Mouse (Mus musculus) E14TG2a.4 (cell line): ENCODE data around the gene Snrk.

Experiments
- H3K27me3 ChIP-seq: 2 replicates; pipeline ENCODE4 v1.6.1; 2014; ENCODE audit warnings: low read length, control low read depth; ENCODE audit not compliant: insufficient read depth
- H3K36me3 ChIP-seq: 2 replicates; pipeline ENCODE4 v1.6.1; 2014; ENCODE audit warnings: low read length, control low read depth; ENCODE audit not compliant: insufficient read depth
- H3K4me1 ChIP-seq: replicated peaks from 2 replicates; pipeline ENCODE4 v1.6.1; 2014; ENCODE audit warnings: low read depth, low read length, control low read depth
- H3K4me3 ChIP-seq: replicated peaks from 2 replicates; pipeline ENCODE4 v1.5.1; 2014; ENCODE audit warnings: mild to moderate bottlenecking, low read length
- H3K9me3 ChIP-seq: 2 replicates; pipeline ENCODE4 v1.6.1; 2014; ENCODE audit warnings: low read length, control low read depth
- CTCF ChIP-seq: conservative IDR thresholded peaks from 2 replicates; pipeline ENCODE4 v1.5.1; 2014; ENCODE audit warnings: low read length
- NANOG ChIP-seq: IDR thresholded peaks from 2 replicates; pipeline ENCODE4 v1.6.1; 2014; ENCODE audit warnings: borderline replicate concordance, low read length, mixed read lengths
- POU5F1 ChIP-seq: IDR thresholded peaks from 2 replicates; pipeline ENCODE4 v1.6.1; 2014; ENCODE audit warnings: low read length, borderline replicate concordance

Snrk gene

DNA sequence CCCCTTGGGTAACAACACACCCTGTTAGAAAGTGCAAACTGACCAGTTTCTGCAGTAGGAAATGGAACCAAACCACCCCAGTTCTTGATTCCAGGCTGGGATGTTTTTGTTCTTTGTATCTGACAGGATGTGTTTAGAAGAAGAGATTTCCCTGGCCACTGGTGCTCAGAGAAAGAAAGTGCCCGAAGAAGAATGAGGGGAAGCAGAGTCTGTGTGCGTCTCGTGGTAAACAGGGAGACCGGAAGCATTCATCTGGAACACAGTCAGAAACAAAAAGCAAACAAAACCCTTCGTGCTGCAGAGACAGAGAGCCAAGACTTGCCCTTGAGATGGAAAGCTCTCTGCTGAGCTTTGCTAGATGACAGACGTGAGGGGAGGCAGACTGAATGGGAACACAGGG, 32.0 kb upstream of the Snrk start:
- Histone ChIP-seq H3K36me3 (no peaks in the 10 kb centered on the region), H3K9me3 (no peaks in the 10 kb centered on the region), H3K4me1 (no peaks in the 10 kb centered on the region), H3K27me3 (0 out of 2 replicates have a peak, but pooled peaks cover 3% of the 10 kb centered on the region), H3K4me3 (no peak overlapping the region)
- TF ChIP-seq CTCF (no peak), NANOG (no peak), POU5F1 (no peak)

DNA sequence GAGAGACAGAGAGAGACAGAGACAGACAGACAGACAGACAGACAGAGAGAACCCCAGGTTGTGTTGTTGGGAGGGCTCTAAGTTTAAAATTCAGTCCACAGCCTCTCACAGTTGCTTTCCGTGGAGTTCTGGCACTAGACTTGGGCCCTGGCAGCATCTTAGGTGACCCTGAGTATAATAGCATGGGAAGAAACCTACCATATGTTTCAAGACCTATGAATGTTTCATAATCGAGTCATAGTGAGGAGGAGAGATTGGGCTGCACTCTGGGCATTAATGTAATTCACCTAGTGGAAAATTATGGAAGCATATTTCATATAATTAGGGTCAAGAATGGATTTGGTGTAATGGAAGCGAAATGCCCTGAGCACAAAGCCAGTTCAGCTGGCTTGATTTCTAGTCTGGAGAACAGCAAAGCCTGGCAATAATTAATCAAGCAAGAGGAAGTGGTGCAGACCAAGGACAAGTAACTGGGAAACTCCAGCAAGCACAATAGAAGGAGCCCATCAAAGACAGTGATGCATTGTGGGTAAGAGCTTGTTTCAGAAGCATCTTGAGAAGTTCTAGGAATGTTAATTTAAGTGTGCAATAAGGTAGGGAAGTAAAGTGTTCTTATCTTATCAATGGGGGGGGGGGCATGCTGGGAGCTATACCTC, 31.4 kb upstream of the Snrk start:
- no peaks in the 10 kb centered on the region for H3K9me3 ChIP-seq
- H3K27me3 ChIP-seq: 0 out of 2 replicates have a peak, but pooled peaks cover 3% of the 10 kb centered on the region
- no peak for TF ChIP-seq CTCF
- TF ChIP-seq POU5F1: no peak
- TF ChIP-seq NANOG: no peak
- no peaks in the 10 kb centered on the region for H3K4me1 ChIP-seq
- H3K36me3 ChIP-seq: no peaks in the 10 kb centered on the region
- no peak overlapping the region for H3K4me3 ChIP-seq

DNA sequence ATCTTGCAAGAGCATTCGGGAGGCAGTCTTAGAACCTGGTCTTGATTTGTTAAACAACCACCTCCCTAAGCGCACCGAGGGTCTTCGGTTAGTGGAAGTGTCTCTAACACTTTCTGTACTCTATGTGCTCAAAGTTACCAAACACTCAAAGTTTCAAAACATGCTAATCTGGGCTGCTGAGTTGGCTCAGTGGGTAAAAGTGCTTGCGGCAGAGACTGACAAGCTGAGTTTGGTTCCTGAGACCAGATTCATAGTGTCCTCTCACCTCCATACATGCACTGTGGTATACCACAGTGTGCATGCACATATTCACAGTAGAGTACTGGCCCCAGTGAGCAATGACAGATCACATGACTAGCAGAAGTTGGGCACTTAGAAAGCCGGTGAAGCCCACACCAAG, 30.0 kb upstream of the Snrk start:
- Histone ChIP-seq H3K27me3 (0 out of 2 replicates have a peak, but pooled peaks cover 3% of the 10 kb centered on the region), H3K9me3 (no peaks in the 10 kb centered on the region), H3K4me3 (no peak overlapping the region), H3K4me1 (no peaks in the 10 kb centered on the region), H3K36me3 (no peaks in the 10 kb centered on the region)
- TF ChIP-seq CTCF (no peak), POU5F1 (no peak), NANOG (no peak)

DNA sequence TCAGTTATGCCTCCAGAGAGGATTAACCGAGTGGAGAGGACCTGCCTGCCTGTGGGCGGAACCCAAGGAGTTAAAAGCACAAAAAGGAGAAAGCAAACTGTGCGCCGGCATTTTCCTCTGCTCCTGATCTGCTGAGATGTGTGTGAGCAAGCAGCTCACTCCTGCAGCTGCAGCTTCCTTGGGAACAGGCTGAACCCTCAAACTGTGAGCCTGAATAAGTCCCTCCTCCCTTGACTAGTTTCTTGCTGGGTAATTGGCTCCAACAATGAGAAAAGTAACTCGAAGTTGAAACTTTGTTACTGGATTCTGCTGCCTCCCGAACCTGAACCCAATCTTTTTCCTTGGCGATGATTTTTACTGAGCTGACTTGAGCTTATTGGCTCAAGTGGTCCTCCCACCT, 25.9 kb upstream of the Snrk start:
- Histone ChIP-seq H3K9me3 (no peaks in the 10 kb centered on the region), H3K4me1 (no peaks in the 10 kb centered on the region), H3K36me3 (no peaks in the 10 kb centered on the region), H3K27me3 (0 out of 2 replicates have a peak, but pooled peaks cover 3% of the 10 kb centered on the region), H3K4me3 (no peak overlapping the region)
- no peak for TF ChIP-seq POU5F1
- TF ChIP-seq NANOG: no peak
- no peak for TF ChIP-seq CTCF

DNA sequence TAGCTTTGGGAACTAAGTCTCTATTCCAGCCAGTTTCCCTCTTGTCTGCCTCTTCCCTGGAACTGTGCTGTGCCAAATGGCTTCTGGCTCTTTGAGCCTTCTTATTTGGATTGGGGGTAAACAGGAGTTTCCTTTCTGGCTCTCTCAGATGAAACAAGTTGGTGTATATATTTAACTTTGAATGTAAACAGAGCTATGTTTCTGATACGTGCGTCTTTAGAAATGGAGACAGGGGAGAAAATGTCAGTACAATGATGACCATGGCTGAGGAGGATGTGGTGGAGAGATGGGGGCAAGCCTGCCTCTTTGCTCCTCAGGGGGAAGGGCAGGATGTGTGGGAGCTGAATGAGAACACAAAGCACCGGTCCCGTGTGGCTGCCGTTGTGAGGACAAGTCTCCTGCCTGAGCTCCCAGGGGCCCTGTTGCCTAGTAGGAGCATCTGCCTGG, 25.3 kb upstream of the Snrk start:
- no peaks in the 10 kb centered on the region for H3K36me3 ChIP-seq
- no peaks in the 10 kb centered on the region for H3K9me3 ChIP-seq
- no peaks in the 10 kb centered on the region for H3K4me1 ChIP-seq
- H3K4me3 ChIP-seq: no peak overlapping the region
- TF ChIP-seq NANOG (no peak), CTCF (no peak), POU5F1 (no peak)
- H3K27me3 ChIP-seq: 0 out of 2 replicates have a peak, but pooled peaks cover 3% of the 10 kb centered on the region

DNA sequence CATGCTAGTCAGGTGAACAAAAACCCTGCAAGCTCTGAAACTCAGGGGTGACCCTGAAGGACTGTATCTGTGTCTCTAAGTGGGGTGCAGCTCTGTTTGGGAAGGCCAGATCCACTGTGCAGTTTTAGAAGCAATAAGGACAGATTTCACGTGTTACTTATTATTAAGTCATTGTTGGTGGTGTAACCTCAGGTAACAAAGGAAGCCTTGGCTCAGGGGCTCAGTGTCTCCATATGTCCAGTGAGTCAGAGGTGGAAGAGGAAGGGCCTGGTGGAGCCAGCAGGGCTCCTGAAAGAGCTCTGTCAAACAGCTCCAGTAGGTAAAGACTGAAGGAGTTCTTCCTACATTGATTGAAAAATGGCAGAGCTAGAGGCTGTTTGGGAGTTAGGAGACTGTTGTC, 22.9 kb upstream of the Snrk start:
- no peaks in the 10 kb centered on the region for H3K9me3 ChIP-seq
- TF ChIP-seq NANOG (no peak), CTCF (no peak), POU5F1 (no peak)

DNA sequence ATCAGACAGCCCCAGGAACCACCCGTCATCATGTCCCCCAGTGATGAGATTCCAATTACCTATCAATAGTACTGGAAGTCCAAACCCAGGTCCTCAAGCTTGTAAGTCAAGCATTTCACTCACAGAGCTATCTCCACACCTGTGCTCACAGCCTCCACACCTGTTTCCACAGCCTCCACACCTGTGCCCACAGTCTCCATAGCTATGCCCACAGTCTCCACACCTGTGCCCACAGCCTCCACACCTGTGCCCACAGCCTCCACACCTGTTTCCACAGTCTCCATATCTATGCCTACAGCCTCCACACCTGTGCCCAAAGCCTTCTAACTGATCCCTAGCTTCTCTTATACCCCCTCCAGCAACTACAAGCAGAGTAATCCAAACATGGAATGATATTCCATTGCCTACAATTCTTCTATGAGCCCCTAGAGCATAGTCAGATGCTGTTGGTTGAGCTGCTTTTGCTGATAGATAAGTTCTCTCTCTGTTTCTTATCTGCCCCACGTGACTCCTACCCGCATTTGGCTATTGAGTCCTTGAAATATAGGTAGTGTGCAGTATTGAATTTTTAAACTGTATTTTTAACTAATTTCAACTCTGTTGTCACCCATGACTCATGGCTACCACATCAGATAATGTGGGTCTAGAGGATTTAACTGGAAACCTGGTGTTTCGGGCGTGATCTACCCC, 20.1 kb upstream of the Snrk start:
- Histone ChIP-seq H3K4me3 (no peak overlapping the region), H3K36me3 (no peaks in the 10 kb centered on the region), H3K27me3 (no peaks in the 10 kb centered on the region), H3K9me3 (no peaks in the 10 kb centered on the region), H3K4me1 (no peaks in the 10 kb centered on the region)
- no peak for TF ChIP-seq POU5F1
- TF ChIP-seq CTCF: no peak
- no peak for TF ChIP-seq NANOG

More for the DNA sequence above, 22.9 kb upstream of the Snrk start:
- H3K36me3 ChIP-seq: no peaks in the 10 kb centered on the region
- H3K27me3 ChIP-seq: 0 out of 2 replicates have a peak, but pooled peaks cover 1% of the 10 kb centered on the region
- H3K4me3 ChIP-seq: no peak overlapping the region
- no peaks in the 10 kb centered on the region for H3K4me1 ChIP-seq

DNA sequence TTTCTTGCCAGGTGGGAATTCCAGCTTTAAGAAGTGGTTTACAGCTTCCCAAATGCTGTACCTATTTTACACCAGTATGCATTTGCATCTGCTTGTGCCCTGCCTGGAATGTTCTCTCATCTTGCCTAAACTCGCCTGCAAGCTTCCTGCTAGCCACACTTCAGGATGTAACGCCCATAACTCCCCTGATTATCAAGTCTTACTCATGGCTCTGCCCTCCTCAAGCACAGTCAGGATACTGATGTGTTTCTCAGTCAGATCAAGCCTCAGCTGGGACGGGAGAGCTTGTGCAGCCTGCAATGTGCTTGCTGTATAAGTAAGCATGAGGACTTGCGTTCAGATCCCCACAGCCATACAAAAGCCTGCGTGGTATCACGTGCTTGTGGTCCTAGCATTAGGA, 19.5 kb upstream of the Snrk start:
- H3K9me3 ChIP-seq: no peaks in the 10 kb centered on the region

More for the DNA sequence above, 19.5 kb upstream of the Snrk start:
- Histone ChIP-seq H3K4me3 (no peak overlapping the region), H3K27me3 (no peaks in the 10 kb centered on the region), H3K4me1 (no peaks in the 10 kb centered on the region), H3K36me3 (no peaks in the 10 kb centered on the region)
- TF ChIP-seq NANOG: no peak
- TF ChIP-seq CTCF: no peak
- TF ChIP-seq POU5F1: no peak
